Mouse (Mus musculus): ENCODE results near the gene Xylt2.
"Not testable (repeated sequence)": the region's sequence is repeated elsewhere in the genome, so short reads cannot be mapped to it uniquely, and the experiment has no call there.

The Xylt2 gene

DNA sequence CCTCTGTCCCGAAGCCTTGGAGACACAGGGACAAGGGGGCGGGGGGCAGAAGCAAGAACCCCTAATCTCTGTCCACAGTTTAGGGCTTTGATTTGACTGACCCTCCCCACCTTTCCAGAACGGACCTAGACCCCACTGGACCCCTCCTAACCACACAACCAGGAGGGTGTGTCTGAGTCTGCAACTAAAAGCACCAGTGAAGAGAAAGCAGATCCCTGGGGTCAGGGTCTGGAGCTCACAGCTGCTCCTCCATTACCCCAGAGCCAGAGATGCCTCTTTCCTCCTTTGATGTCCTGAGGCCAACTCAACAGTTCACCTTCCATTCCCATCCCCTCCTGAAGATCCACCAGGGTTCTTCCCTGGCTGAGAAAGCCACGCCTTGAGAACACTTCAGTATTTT is 1.0 kb downstream of the Xylt2 start:
- no peak for DNase-seq (ENCODE audit: low spot score)

DNA sequence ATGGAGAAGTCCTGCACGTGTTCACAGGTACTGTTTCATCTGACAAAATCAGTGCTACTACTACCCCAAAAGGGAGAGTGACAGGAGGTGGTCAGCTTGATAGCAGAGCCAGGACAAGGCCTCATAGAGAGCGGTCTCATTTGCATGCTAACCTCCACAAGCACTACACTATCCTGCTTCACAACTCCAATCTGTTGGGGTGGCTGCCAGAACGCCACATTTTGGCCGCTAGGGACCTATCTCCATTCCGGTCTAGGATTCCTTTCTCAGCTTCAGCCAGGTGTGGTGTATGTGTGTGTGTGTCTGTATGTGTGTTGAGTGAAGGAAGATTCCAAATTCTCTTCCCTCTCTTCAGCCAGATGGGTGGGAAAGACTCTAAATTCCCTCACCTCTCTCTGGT is 1.9 kb downstream of the Xylt2 start:
- DNase-seq (ENCODE audit: low spot score) = no peak

DNA sequence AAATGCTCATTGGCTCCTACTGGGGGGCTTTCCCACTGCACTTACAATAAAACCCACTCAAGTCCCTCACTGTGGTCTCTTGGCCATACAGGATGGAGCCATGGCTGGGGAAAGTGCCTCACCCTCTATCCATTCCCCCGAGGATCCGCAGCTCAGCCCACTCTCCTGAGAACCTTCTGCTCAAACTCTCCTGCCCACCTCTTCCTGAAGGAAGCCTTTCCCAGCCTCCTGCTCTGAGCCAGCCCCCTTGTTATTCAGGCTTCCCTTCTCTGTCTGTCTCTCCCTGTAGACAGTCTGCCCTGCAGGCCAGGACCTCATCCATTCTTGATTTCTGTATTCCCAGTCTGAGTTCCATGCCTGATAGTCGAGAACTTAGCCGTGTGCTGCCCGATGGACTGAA is 2.3 kb downstream of the Xylt2 start:
- DNase-seq (ENCODE audit: low spot score) = no peak

DNA sequence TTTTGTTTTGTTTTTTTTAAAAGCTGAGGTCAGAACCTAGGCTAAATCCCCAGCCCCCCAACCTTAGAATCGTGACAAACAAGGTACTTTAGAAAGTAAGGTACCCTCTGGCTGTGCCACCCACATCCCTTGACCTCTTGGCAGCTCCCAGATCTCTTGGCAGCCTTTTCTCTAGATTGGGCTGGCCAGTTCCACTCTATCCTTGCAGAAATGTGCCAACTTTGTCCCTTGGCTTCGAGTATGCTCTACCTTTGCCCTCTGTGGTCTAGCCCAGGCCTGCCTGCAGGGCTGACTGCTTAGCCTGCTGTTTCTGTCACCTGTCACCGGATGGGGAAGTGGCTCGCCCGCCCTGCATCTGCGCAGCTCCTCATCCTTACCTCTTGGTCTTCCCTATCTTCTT is 12.0 kb downstream of the Xylt2 start:
- DNase-seq (ENCODE audit: low spot score) = no peak

DNA sequence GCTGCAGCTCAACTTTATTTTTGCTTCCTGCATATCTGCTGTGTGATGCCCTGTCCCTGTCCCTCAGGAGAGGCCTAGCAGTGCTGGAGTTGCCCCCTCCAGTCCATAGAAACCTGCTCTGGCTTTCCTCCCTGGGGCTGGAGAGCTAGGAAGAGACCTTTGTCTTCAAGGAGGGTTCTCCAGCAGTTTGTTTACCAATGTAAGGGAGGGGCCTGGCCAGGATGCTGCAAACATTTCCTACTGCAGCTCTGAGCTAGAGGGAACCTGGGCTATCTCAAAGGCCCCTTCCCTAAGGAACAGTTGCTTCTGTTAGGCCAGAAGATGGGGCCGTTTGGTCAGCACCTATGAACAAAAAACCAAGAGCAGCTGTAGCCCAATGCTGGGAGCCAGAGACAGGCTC is 16.0 kb downstream of the Xylt2 start:
- no peak for DNase-seq (ENCODE audit: low spot score)

DNA sequence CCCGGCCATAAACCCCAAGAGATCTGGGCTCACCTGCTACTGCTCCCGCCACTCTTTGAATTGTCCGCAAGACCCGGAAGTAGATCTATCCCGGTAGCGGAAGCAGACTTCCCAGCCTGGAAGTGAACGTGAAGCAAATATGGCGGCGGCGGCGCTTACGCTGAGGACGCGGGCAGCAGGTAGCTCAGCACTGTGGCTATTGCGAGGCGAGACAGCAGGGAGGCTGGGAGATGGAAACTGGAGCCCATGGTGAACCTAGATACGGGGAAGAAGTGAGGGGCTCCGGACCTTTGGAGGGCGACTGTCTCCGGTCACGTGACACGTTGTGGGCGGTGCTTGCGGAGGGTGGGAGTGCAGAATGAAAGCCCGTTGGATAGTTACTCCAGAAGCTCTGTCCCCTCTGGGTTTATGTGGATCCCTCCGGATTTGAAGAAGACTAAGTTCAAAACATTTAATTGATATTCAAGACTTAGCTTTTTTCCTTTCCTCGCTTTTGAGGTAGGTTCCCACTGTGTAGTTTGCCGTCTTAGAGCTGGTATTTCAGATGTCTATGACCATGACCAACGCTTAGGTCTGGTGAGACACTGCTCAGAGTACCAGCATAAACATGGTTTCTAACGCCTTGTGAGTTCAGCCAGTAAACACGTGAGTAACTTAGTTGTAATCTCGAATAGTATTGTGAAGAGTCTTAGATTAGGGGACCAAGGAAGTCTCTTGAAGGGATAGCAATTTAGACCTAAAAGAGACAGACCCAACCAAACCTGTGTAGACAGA is 23.5 kb downstream of the Xylt2 start, which contains the start of the genes Mrpl27 and Eme1:
TSS of gene Mrpl27 (plus strand) at position 105 of the 774 bp plus-strand sequence.
TSS of gene Eme1 (minus strand) at position 302 of the 774 bp plus-strand sequence.
- DNase-seq (ENCODE audit: low spot score) = peak; percentile 60

DNA sequence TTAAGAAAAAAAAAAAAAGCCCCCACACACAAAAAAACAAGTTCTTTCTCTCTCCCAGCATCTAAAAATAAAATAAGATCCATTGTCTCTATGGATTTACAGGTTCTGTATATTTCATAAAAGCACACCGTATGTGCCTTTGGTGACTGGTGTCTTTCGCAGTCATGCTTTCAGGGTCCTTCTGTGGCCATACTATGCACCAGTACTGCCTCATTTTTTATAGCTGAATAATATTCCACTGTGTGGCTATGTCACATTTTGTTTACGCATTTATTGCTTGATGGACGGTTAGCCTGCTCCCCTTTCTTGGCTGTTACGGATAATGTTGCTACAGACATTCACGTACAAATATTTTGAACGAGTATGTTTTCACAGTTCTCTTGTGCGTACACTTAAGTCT is 24.3 kb downstream of the Xylt2 start:
- no peak for DNase-seq (ENCODE audit: low spot score)

DNA sequence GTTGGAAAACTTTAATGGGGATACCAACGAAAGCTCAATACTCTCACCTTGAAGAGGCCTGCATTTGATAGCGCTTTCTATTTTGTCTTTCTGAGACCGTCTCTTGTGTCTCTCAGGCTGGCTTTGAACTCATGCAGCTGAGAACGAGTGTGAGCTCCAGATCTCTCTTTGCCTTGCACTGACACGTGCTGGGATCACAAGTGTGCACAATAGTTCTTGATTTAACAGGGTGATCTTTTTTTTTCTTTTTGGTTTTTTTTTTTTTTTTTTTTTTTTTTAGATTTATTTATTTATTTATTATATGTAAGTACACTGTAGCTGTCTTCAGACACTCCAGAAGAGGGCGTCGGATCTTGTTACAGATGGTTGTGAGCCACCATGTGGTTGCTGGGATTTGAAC is 26.1 kb downstream of the Xylt2 start:
- not testable (repeated sequence) for DNase-seq (ENCODE audit: low spot score)

DNA sequence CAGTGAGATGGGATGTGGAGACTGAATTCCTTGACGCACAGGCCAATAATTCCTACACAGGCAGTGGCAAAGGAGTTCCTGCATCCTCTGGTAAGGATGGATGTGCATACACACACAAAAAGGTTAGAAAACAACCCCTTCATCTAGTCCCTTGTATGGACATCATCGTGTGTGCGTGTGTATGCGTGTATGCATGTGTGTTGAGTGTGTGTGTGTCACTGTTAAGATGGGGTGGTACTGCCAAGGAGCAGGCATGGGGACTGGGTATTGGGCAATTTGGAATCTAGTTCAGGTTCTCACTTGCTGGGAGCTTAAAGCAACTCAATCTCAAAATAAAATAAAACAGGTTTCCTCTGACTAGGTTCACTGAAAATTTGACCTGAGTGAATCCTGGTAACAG is 30.9 kb downstream of the Xylt2 start:
- DNase-seq (ENCODE audit: low spot score) = no peak

DNA sequence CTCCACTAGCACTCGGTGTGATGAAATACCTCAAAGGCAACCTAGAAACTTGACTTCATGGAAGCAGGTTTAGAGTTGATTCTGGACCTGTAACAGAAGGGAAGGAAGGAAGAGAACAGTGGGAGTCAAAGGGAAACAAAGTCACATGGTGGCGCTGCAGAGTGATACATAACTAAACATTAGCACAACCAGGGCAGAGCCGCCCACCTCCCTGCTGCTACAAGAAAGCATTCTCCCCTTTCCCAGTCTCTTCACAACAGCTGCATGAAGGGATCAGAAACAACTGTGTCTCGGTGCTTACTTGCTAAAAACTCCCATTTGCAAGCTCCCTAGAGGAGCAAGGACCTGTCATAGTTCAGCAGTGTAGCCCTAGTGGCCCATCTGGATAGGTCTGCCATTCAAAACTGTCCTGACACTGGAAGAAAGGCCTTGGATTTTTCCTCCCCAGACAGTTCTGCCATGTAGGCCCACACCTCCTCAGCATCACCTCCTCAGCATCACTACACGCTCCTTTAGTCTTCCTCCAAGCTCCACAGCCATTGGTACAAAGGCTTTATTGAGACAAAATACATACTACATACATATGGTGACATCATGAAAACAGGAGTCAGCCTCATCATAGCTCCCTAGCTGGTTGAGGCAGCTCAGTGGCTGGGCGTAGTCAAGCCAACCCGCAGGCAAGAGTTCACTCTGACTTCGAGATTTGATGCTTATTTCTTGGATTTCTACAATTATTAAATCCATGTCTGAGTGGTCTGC is 32.7 kb downstream of the Xylt2 start:
- DNase-seq (ENCODE audit: low spot score) = no peak

DNA sequence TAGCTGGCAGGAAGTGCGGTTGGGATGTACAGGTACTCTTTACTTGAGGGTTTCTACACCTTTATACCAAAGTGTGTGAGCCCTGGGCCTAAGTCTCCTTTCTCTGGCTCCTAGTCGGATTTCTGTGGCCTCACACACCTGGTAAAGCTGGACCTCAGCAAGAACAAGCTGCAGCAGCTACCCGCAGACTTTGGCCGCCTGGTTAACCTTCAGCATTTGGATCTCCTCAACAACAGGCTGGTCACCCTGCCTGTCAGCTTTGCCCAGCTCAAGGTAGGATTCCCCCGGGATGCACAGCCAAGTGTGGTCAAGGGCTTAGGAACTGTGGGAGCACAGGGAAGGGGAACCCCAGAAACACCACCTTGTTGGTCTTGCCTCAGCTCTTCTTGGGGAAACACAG is 42.9 kb downstream of the Xylt2 start:
- DNase-seq (ENCODE audit: low spot score) = no peak

DNA sequence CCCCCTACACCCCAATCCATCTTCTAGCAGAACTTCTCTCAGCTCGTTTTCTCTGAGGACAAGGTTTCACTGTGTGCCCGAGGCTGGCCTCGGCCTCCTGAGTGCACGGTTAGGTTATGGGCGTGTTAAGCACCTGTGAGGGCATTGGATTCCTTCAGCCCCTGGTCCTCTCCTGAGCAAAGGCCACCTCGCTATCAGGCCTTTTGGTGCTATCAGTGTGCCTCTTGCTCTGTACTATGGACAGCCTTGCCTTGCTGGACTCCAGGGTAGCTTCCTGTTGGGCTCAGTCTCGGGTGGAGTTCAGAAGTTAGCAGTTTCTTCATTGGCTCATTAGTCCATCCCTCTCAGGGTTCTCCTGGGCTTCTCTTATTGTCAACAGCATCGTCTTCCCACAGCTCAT is 44.3 kb downstream of the Xylt2 start:
- no peak for DNase-seq (ENCODE audit: low spot score)

DNA sequence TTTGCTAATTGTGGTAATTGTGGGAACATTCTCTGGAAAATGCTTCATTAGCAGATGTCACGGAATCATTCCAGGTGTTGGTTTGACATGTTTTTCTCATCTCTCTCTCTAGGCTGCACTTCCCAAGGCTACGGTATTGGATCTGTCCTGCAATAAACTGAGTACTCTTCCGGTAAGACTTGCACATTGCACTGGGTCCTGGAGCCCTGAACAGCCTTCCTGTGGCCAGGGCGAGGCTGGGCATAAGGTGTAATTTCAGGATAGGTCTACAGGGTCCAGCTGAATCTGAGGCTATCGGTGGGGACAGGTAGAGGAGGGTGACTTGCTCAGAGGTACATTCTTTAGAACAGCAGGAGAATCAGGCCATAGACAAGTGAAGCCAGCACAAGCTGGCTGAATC is 45.3 kb downstream of the Xylt2 start:
- no peak for DNase-seq (ENCODE audit: low spot score)

DNA sequence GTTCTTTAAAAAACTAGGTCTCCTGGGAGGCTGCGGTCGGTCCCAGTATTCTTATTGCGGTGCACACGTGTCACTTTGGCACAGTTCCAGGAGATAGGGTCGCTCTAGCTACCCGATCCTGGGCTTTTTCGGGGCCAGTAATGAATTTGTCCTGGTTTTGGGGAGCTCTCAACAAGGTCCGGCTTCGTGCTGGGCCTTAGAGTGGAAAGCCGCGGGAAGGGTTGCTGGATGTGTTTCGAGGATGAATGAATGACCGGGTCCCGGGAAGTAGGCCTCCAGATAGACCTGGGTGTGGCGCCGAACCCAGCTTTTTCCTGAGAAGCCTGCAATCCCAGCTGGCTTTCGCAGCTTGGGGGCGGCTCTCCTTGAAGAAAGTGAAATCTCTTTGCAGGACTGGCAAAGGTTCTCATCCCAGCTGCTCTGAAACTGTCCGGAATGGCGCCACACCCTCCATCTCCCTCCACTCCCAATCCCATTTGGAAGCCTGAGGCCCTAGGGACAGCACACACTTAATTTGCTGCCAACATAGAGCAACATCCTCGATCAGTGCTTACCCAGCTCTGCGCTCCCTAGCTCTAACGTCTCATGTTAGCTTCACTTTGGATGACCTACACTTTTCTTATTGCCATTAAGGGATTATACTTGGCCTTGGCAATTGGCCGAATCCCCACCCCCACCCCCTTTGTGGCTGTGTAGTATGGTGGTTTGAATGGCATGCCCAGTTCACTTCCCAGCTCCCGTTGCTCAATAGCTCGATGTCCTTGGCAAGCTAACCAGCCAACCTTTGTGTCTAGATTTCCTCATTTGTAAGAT is 46.9 kb downstream of the Xylt2 start:
- DNase-seq (ENCODE audit: low spot score) = peak; percentile 16

DNA sequence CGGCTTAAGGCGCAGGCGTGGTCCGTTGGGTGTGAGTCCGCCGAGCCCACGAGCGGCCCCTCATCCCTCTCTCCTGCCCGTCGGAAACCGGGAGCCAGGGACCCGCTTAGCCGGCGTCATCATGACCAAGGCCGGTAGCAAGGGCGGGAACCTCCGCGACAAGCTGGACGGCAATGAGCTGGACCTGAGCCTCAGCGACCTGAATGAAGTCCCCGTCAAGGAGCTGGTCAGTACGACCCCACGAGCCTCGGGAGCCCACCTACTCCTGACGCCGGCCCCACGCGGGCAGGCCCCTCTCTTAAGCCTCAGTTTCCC is 47.5 kb downstream of the Xylt2 start:
- DNase-seq (ENCODE audit: low spot score) = no peak

DNA sequence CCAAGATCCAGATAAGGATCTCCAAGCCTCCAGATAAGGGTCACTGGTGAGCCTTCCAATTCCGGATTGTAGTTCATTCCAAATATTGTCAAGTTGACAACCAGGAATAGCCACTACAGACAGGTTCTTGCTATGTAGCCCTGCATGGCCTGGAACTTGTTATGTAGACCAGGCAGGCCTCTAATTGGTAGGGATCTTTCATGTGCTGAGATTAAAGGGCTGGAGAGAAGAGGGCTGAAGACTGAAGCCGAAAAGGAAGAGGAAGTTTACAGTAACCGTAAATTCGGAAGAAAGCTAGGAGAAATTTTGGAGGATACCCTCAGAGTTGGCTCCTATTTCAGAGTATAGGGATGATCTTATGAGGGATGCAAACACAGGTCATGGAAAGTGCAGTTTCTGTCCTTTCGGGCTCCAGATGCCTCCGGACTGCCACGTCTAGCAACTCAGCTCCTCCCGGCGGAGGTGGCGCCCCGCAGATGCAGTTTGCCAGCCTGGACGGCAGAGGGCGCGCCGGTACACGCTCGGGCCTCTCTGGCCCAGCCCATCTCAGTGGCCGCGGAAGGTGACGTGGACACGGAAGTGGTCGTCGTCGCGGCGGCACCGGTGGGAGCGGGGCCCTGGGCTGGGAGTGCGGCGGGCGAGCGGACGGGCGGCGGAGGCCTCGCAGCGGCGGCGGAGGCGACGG is 48.0 kb downstream of the Xylt2 start, which contains the start of gene Lrrc59:
TSS of gene Lrrc59 (plus strand) at position 569 of the 685 bp plus-strand sequence.
- DNase-seq (ENCODE audit: low spot score) = peak; percentile 90

DNA sequence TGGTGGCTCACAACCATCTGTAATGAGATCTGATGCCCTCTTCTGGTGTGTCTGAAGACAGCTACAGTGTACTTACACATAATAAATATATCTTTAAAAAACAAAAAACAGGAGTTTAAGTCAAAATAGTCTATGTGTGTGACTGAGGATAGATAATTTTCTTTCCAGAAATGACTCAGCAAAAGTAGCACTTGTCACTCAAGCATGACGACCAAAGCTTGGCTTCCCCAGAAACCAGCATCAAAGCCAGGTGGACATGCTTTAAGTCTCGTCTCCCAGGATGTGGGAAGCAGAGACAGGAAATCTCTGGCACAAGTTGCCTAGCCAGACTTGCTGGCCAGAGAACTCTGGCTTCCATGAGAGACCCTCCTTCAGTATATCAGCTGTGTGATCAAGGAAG is 55.2 kb downstream of the Xylt2 start:
- no peak for DNase-seq (ENCODE audit: low spot score)

DNA sequence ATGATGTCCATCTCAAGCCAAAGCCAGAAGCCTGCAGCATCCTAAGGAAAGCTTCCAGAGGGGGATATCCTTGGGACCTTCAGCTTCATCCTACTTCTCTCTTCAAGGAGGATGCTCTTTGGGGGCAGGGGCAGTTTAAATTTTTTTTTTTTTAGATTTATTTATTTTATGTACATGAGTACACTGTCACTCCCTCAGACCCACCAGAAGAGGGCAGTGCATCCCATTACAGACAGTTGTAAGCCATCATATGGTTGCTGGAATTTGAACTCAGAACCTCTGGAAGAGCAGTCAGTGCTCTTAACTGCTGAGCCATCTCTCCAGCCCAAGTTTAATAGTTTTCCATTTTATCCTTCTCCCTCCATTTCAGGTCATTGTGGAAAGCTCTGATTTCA is 55.9 kb downstream of the Xylt2 start:
- no peak for DNase-seq (ENCODE audit: low spot score)

DNA sequence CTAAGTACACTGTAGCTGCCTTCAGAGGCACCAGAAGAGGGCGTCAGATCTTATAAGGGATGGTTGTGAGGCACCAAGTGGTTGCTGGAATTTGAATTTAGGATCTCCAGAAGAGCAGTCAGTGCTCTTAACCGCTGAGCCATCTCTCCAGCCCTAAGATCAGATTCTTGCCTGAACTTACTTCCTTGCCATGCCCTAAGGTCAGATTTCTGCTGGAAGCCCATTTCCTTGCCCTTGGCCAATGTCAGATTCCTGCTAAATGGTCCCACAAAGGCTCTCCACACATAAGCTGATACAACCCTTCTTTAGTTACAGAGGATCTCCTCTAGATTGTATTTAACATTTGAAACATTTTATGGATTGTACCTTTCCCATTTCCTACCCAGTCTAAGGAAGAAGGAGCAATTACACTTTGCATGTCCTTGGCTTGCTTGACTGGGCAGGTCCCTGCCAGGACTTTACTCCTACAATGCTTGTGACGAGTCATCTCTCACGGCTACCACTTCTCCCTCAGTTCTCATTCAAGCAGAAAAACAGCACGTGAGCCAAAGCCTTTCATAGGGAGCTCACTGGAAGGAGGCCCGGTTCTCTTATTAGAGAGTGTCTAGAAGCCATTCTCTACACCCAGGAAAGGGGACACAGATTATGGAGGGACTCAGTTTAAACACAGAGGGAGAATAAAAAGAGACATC is 56.4 kb downstream of the Xylt2 start:
- DNase-seq (ENCODE audit: low spot score) = no peak

DNA sequence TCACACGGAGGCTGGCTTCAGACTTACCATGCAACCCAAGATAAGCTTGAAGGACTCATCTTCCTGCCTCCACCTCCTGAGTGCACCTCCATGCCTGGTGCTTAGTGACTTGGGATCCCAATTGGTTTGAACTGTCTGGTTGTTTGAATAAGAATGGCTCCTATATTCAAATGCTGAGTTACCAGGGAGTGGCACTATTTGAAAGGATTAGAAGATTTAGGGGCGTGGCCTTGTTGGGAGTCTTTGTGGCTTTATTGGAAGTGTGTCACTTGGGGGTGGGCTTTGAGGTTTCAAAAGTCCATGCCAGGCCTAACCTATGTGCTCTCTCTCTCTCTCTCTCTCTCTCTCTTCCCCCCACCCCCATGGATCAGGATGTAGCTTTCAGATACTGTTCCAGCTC is 59.7 kb downstream of the Xylt2 start:
- DNase-seq (ENCODE audit: low spot score) = no peak

DNA sequence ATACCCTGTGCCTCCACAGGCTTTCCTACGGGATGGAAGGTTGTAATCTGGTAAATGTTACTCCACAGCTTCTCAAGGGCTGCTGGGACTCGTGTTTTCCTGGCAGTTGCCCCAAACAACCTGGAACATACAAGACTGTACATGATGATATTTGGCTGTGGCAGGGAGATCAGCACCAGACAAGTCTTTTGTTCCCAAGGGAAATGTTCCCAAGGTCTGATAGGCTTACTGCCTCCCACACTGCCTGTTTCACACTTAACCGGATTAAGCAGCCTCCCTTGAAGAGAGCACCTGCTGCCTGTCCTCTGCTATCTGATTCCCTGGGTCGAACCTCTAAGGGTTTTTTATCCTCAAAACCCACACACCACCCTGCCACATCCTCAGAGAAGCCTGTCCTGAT is 61.8 kb downstream of the Xylt2 start:
- DNase-seq (ENCODE audit: low spot score) = no peak

DNA sequence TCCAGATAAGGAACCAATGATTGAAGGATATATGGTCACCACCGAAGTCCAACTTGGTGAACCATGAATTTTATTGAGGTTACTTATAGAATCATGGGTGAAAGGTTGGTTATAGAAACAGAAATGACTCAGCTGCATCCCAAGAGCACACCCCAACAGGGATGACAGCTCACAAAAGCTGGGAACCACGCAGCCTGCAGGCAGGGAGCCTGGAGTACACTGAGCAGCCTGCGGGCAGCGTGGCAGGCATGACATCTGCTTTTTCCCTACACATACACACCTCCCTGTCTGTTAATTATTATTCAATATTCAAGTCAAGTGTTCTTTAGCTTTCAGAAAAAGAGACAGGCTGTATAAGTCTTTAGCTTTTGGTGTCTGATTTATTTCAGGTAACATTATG is 62.7 kb downstream of the Xylt2 start:
- no peak for DNase-seq (ENCODE audit: low spot score)

Measured in ovary, adult 18-20 months (tissue).